Mouse (Mus musculus) cerebellum, adult 2 months (tissue): ENCODE measurements around the gene Mvp.

Experiments
- CTCF ChIP-seq: fragments of 200-500 bp; IDR thresholded peaks from 2 replicates; pipeline ENCODE4 v1.5.1; 2011; ENCODE audit warnings: low read depth, mild to moderate bottlenecking, control low read depth, low read length, moderate library complexity, borderline replicate concordance; ENCODE audit not compliant: insufficient read depth
- POLR2A ChIP-seq: fragments of 200-500 bp; IDR thresholded peaks from 2 replicates; pipeline ENCODE4 v1.6.1; 2011; ENCODE audit warnings: low read length, control low read depth, borderline replicate concordance; ENCODE audit not compliant: insufficient read depth

DNA sequence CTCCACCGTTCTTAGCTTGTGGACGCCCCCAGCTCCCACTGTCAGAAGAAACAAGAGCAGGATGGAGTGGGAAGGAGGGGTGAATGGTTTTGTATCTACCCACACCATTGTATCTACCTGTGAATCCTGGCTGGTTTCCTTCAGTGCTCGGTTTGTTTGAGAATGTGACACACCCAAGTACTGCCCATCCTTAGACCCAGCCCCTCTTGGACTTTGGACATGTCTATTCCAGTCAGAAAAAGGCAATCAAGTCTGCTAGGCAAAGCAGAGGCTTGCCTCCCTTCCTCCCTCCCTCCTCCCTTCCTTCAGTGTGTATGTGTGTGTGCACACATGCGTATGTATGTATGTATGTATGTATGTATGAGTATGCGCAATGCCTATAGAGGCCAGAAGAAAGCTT, 10.8 kb downstream of the Mvp start:
- no peak for TF ChIP-seq CTCF
- TF ChIP-seq POLR2A = no peak
